Mouse (Mus musculus): ENCODE data around the gene Psmc3.

Psmc3 gene

DNA sequence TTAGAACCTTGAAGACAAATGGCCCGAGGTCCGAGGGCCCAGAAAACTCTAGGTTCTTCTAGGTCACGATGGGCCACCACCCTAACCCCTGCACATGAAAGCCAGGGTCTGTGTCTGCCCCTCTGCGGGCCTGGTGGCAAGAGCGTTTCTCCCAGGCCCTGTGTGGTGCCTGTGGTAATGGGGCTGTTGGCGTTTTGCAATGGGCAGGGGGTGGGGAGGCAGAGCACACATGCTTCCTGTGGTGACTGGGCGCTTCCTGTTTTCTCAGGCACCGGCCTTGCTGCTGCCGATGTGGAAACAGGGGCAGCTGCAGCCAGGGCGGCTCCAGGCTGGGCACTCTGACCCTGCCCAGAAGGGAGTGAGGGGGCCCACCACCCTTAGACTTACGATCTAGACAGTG, 29.0 kb downstream of the Psmc3 start:
- Histone ChIP-seq H3K36me3 (ENCODE audit: control insufficient read depth, insufficient read depth, low read length, poor library complexity, severe bottlenecking) (no peaks in the 10 kb centered on the region), H3K27me3 (ENCODE audit: control insufficient read depth, insufficient read depth, low read length, poor library complexity, severe bottlenecking) (no peaks in the 10 kb centered on the region)
- peak; percentile 78 for DNase-seq (ENCODE audit: low read depth, low spot score)

DNA sequence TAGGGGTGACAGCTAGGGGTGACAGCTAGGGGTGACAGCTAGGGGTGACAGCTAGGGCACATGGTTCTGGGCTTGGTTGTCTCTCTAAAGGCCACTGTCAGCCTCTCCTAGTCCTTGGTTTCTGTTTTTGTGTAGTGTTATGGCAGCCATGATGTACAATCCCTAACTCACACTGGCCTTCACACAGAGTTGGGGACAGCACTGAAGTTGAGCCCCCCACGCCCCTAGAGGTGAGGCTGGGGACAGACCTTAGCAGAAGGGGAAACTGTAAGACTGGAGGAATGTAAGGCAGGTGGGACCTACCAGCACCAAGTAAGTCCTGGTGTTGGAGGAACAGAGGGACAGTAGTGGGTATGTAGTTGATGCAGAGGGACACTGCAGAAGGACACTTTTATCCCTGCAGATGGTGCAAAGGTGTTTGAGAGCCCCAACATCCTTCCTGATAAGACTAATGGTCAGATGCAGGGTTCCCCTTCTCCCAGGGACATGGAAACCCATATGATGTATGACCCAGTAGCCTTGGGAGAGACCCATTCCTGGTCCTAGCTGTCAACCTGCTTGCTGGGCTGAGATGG, 29.6 kb downstream of the Psmc3 start:
- peak; percentile 28 for DNase-seq (ENCODE audit: low read depth, low spot score)
- Histone ChIP-seq H3K27me3 (ENCODE audit: control insufficient read depth, insufficient read depth, low read length, poor library complexity, severe bottlenecking) (no peaks in the 10 kb centered on the region), H3K36me3 (ENCODE audit: control insufficient read depth, insufficient read depth, low read length, poor library complexity, severe bottlenecking) (no peaks in the 10 kb centered on the region)

DNA sequence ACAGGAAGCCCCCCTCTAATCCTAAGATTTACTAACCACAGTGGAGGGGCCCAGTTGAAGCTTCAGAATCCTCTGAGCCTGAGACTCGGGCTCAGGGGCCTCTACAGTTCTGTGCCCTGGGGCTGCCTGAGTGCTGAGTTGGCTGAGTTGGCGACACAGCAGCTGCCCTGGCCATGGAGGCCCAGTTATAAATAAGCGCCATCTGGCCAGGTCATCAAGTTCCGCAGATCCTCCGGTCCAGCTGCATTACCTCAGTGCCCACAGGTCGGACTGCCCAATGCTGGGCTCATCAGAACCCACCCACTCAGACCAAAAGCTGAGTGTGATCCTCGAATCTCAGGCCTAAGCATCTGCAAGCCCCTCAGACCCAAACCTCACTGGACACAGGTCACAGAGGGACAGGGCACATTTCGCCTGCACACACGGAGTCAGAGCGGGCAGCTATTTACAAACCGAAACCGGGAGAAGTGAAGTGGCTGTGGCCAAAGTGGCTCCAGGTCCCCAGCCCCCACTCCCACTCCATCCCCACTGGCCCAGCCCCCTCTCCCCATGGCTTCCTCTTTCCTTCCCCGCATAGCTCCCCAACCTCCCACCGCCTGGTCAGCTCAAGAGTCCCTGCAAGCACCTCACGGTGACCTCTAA, 30.5 kb downstream of the Psmc3 start:
- Histone ChIP-seq H3K27me3 (ENCODE audit: control insufficient read depth, insufficient read depth, low read length, poor library complexity, severe bottlenecking) (no peaks in the 10 kb centered on the region), H3K36me3 (ENCODE audit: control insufficient read depth, insufficient read depth, low read length, poor library complexity, severe bottlenecking) (no peaks in the 10 kb centered on the region)
- no peak for DNase-seq (ENCODE audit: low read depth, low spot score)

DNA sequence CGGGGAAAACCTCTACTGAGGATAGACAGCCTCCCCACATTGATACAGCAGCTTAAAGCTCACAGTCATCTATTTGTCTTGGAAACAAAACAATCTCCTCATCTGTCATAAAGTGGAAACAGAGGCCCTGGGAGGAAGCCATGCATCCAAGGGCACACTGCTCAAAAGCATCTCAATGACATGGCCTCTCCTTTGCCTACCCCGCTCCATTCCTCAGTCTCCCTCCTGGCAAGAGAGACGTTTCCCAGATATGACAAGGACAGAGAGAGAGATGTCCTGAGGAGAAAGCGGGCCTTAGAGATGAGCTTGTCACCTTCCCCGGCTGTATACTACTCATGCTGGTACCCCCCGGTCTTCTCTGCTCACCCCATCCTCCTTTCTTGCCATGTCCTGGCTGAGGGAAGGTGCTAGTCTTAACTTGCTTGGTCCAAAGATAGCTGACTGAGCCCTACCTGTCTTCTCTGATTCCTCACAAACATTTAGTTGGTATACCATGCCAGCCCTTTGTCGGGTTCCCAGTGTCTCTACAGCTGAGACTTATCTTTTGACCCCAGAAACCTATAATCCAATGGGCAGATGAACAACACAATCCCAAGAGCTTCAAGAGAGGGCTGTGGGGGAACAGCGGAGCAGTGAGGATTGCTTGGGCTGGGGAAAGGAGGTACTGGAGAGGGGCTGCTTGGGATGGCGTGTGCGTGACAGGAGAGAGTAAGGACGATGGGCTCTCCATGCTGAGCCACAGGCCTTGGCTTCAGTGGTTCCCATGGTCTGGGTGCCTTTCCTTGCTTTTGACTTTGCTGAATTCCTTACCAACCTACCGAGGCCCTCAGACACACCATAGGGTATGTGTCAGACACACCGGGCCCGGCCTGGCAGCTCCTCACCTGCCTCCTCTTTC, 31.9 kb downstream of the Psmc3 start:
- Histone ChIP-seq H3K27me3 (ENCODE audit: control insufficient read depth, insufficient read depth, low read length, poor library complexity, severe bottlenecking) (no peaks in the 10 kb centered on the region), H3K36me3 (ENCODE audit: control insufficient read depth, insufficient read depth, low read length, poor library complexity, severe bottlenecking) (no peaks in the 10 kb centered on the region)
- DNase-seq (ENCODE audit: low read depth, low spot score) = no peak

DNA sequence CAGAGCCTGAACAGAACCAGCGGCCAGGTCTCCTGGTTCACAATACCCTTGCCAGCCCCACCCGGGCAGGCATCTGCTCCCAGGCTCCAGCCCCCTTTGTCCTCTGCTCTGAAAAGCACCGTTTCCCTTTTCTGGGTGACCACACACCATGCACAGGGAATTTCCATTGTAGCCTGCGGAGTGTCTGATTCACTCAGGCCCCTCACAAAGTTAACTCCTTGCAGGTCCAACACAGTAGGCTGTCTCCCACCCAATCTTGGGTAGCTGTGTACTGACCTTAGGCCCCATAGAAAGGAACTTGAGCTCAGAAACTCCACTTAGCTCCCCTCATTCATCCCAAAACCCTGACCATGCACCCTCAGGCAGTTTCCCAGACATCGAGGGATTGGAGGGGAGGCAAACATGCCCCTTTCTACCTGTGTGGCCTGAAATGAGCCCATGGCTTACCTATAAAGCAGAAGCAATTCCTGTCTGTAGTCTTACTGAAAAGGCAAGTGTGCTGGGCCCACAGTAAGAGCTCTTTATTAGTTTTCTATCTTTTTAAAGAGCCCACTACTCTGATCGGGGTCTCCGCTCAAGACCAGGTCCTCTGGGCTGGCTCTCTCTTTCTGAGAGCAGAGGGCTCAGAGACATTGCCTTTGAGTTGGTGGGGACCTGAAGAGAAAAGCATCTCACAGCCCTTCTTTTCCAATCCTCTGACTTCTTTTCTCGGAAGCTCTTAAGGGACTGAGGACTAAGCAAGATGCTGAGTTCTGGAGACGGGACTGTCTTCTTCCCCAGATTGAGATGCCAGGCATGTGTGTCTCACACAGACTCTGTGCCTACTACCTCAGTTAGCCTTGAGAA, 32.8 kb downstream of the Psmc3 start:
- no peaks in the 10 kb centered on the region for H3K36me3 ChIP-seq (ENCODE audit: control insufficient read depth, insufficient read depth, low read length, poor library complexity, severe bottlenecking)
- H3K27me3 ChIP-seq (ENCODE audit: control insufficient read depth, insufficient read depth, low read length, poor library complexity, severe bottlenecking) = no peaks in the 10 kb centered on the region
- DNase-seq (ENCODE audit: low read depth, low spot score) = no peak

DNA sequence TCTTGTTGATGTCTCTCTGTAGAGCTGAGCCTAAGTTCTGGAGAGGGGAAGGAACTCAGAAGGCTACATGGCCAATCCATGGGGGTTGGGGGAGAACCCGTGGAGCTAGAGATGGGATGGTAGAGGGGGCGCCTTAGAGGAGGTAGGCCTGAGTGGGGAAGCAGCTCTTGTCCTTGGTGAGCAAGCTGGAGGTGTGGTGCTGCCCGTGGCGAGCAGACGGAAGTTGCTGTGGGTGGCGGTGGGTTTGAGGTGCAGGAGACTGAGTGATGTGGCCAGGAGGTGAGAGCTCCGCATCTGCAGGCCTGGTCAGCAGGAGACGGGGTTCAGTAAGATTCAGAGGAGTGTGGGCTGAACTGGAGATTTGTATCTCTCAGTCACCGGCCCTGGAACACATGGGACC, 33.6 kb downstream of the Psmc3 start:
- DNase-seq (ENCODE audit: low read depth, low spot score) = no peak
- Histone ChIP-seq H3K27me3 (ENCODE audit: control insufficient read depth, insufficient read depth, low read length, poor library complexity, severe bottlenecking) (no peaks in the 10 kb centered on the region), H3K36me3 (ENCODE audit: control insufficient read depth, insufficient read depth, low read length, poor library complexity, severe bottlenecking) (no peaks in the 10 kb centered on the region)

DNA sequence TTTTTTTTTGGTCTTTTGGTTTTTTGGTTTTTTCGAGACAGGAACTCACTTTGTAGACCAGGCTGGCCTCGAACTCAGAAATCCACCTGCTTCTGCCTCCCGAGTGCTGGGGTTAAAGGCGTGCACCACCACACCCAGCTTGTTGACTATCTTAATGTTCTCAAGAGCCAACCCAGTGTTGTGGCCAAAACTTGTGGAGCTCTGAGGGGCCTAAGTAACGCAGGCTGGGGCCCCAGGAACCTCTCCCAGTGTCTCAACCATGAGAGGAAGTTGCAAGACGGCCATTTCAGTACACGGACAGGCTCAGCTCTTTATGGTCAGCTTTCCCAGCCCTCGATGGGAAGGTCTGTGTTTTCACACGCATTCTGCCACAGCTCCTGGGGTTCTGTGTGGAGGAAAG, 35.2 kb downstream of the Psmc3 start:
- DNase-seq (ENCODE audit: low read depth, low spot score) = no peak
- Histone ChIP-seq H3K36me3 (ENCODE audit: control insufficient read depth, insufficient read depth, low read length, poor library complexity, severe bottlenecking) (no peaks in the 10 kb centered on the region), H3K27me3 (ENCODE audit: control insufficient read depth, insufficient read depth, low read length, poor library complexity, severe bottlenecking) (no peaks in the 10 kb centered on the region)

DNA sequence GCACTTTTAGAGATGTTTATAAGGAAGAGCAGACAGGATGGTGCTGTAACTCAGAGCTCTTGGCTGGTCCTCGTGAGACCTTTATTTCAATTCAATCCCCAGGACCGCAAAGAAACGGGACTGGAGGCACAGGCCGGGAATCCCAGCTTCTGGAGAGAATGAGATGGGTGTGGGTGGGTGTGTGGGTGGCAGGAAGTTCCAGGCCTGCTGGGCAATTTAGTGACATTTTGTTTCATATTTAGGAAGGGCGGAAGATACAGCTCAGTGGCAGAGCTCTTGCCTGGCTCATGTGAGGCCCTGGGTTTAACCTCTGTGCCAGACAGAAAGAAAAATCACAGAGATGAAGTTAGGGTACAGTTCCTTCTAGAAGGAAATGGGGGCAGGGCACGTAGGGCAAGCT, 36.4 kb downstream of the Psmc3 start:
- no peaks in the 10 kb centered on the region for H3K36me3 ChIP-seq (ENCODE audit: control insufficient read depth, insufficient read depth, low read length, poor library complexity, severe bottlenecking)
- no peaks in the 10 kb centered on the region for H3K27me3 ChIP-seq (ENCODE audit: control insufficient read depth, insufficient read depth, low read length, poor library complexity, severe bottlenecking)
- DNase-seq (ENCODE audit: low read depth, low spot score) = no peak

DNA sequence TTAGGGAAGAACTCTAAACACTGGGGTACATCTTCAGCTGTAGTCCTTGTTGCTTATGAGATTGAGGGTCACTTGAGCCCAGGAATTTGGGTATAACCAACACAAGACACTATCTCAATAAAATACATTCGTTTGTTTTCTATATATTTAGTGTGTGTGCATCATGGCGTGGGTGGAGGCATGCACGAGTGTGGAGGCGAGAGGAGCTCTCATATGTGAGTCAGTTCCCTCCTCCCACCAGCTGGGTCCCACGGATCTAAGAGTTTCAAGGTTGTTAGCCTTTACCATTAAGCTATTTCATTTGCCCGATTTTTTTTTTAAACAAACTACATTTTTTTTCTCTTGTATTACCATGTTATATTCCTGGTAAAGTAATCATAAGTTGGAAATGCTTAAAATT, 37.0 kb downstream of the Psmc3 start:
- no peak for DNase-seq (ENCODE audit: low read depth, low spot score)
- no peaks in the 10 kb centered on the region for H3K36me3 ChIP-seq (ENCODE audit: control insufficient read depth, insufficient read depth, low read length, poor library complexity, severe bottlenecking)
- no peaks in the 10 kb centered on the region for H3K27me3 ChIP-seq (ENCODE audit: control insufficient read depth, insufficient read depth, low read length, poor library complexity, severe bottlenecking)

DNA sequence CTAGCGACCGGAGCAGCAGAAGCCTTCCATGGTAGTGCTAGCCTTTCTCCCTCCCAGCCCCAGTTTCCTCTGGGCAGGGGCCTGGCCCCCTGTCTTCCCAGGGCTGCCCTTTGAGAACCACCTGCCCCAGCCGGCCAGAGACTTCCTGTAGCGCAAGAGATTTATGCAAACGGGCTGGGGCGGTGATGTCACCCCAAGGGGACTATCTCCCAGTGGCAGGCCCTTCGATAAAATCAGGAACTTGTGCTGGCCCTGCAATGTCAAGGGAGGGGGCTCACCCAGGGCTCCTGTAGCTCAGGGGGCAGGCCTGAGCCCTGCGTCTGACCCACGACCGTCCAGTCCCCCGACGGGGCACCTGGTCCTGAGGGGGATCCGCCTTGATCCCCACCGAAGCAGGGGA, 42.7 kb downstream of the Psmc3 start:
- Histone ChIP-seq H3K27me3 (ENCODE audit: control insufficient read depth, insufficient read depth, low read length, poor library complexity, severe bottlenecking) (no peaks in the 10 kb centered on the region), H3K36me3 (ENCODE audit: control insufficient read depth, insufficient read depth, low read length, poor library complexity, severe bottlenecking) (peaks cover 7% of the 10 kb centered on the region; the same call in 1 of the 2 replicates)
- DNase-seq (ENCODE audit: low read depth, low spot score) = peak; percentile 86

DNA sequence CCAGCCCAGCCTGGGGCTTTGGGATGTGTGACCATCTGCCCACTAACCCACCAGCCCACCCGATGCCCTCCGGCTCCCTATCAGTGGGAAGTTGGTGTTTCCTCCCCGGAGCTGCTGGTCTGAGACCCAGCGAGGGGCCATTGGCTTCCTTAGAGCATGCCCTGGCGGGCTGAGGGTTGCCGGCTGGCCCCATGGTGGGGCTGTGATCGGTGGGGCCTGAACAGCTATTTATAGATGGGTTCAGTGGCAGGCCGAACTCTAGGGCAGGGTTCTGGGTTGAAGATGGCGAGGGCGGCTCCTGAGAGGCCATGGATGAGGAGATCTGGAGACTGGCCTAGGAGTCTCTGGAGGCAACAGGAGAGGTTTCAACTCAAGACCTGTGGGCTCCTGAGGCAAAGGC, 43.2 kb downstream of the Psmc3 start:
- DNase-seq (ENCODE audit: low read depth, low spot score) = peak; percentile 37
- Histone ChIP-seq H3K36me3 (ENCODE audit: control insufficient read depth, insufficient read depth, low read length, poor library complexity, severe bottlenecking) (peaks cover 7% of the 10 kb centered on the region; the same call in 1 of the 2 replicates), H3K27me3 (ENCODE audit: control insufficient read depth, insufficient read depth, low read length, poor library complexity, severe bottlenecking) (no peaks in the 10 kb centered on the region)

DNA sequence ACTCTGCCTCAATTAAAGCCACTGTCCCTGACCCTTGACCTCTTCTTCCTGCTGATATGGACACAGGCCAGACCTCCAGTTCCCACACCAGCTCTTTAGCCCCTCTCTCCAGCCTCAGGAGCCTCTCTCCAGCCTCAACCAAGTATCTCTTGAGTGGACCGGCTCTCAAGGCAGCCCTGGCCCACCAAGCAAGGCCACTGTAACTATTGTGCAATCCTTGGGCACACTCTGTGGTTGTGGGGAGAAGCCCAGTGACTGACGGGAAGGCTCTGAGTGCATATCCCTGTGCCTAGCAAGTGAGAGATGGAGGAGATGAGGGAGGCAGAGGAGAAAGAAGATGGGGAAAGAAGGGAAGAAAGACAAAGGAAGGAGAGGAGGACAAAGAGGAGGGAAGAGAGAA, 44.3 kb downstream of the Psmc3 start:
- no peaks in the 10 kb centered on the region for H3K27me3 ChIP-seq (ENCODE audit: control insufficient read depth, insufficient read depth, low read length, poor library complexity, severe bottlenecking)
- H3K36me3 ChIP-seq (ENCODE audit: control insufficient read depth, insufficient read depth, low read length, poor library complexity, severe bottlenecking) = peaks cover 12% of the 10 kb centered on the region; the same call in 1 of the 2 replicates
- DNase-seq (ENCODE audit: low read depth, low spot score) = no peak

DNA sequence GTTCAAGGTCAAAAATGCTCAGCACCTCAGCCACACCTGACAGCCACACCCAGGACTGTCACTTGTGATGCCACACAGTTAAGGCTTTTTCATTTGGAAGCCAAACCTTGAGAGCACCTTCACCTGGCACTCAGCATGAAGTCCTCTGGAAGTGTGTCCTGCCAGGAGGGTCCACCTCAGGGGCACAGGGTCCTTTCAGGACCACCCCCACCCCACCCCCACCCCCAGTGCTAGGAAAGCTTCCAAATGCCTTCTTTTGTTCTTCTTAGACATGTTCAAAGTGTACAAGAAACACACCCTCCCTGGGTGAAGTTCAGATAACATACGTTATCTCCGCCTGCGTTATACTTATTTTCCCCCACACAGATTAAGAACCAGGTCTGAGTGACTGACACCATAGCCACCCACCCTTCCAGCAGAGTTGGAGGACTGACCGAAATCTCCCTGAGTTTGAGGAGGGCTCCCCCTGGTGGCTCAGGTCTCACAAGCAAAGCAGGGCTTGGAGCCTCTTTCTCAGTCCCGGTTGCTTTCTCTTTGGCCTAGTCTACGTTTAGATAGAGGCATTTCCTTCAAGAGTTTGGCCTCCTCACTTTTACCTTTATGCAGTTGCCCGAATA, 47.4 kb downstream of the Psmc3 start:
- peak; percentile 94 for DNase-seq (ENCODE audit: low read depth, low spot score)
- Histone ChIP-seq H3K27me3 (ENCODE audit: control insufficient read depth, insufficient read depth, low read length, poor library complexity, severe bottlenecking) (no peaks in the 10 kb centered on the region), H3K36me3 (ENCODE audit: control insufficient read depth, insufficient read depth, low read length, poor library complexity, severe bottlenecking) (peaks cover 23% of the 10 kb centered on the region)

DNA sequence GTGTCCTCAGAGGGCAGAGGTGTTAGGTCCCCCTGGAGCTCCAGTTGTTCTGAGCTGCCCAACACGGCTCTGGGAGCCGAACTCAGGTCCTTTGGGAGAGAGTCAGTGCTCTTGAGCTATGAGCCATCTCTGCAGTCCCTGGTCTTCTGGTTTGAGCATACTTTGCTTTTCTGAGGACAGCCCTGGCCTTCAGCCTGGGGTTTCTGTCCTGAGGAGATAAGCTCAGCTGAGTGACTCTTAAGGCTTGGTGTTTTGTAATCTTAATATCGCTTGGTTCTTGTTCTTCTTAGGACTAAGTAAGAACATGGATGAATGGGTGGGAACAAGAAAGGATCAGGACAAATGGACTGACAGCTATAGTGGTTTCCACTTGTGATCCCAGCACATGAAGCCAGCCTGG, 54.3 kb downstream of the Psmc3 start:
- Histone ChIP-seq H3K27me3 (ENCODE audit: control insufficient read depth, insufficient read depth, low read length, poor library complexity, severe bottlenecking) (no peaks in the 10 kb centered on the region), H3K36me3 (ENCODE audit: control insufficient read depth, insufficient read depth, low read length, poor library complexity, severe bottlenecking) (peaks cover 23% of the 10 kb centered on the region)
- no peak for DNase-seq (ENCODE audit: low read depth, low spot score)

All from splenic B cell, adult 2 months (primary cell).